Mouse (Mus musculus) heart, postnatal 36 days (tissue): ENCODE measurements around the gene Lpxn. TPM values are rescaled to one million over a fixed set of nuclear protein-coding genes. Genes with fewer than 3 reads are reported as not detected.
A peak's percentile ranks its signal among the peaks of the same experiment; 100 is the strongest.

Experiments used
- DNase-seq, 2 experiments: peaks; one replicate each; pipeline ENCODE4 v3.0.0; 2021 to 2022
- intact Hi-C: fragments of 180-260 bp; cut with DNase I; formaldehyde crosslinking; loops from one replicate; pipeline ENCODE4 v1.15.1; 2025
- total RNA-seq, 2 experiments: library from RNA; stranded (reverse); gene quantifications; 2 replicates each; pipeline ENCODE4 v1.2.3; 2021

Lpxn gene
- total RNA-seq, 2 experiments from 2014 or later = 1.4 to 1.5 TPM

DNA sequence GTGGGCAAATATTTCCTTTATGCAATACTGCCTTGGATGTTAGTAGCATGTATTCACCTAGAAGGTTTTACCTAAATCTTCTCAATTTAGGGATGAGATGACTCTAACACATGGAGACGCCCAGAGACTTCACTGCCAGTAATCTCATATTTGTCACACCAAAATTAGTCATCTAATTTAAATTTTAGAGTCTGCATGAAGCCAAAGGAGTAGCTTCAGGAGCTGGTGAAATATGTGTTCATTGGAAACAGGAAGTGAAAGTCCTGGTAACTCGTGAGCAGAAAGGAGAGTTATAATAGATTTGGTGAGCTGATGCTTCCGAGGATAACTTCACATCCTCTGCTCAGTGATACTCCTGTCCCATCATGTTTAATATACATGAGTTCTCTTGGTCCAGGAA is 5.1 kb downstream of the Lpxn start:
- no peak for DNase-seq
- intact Hi-C loops = no loop called here

DNA sequence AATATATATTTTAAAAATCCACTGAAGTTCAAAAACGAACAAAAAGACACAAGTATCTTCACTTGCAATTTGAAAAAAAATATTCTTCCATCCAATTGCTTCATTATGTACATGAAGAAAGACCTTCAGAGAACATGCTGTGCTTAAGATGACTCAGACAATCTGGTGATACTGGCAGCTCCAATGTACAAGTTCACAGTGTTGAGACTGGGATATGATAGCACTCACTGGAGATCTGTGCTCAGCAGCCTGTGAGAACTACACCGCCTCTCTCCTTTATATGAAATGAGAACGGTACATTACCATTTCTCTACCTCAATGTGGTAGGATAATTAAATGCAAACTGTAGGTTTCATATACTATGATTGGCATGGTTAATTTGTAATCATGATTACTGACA is 6.8 kb downstream of the Lpxn start:
- DNase-seq = no peak
- intact Hi-C loops = no loop called here

- intact Hi-C loops = no loop called here
- no peak for DNase-seq
Measured at GRCm38 (mm10) chr19:12804237-12804636, 8.2 kb downstream of the Lpxn start.

- intact Hi-C loops = no loop called here
- no peak for DNase-seq
Measured at GRCm38 (mm10) chr19:12805730-12806129, 9.7 kb downstream of the Lpxn start.

DNA sequence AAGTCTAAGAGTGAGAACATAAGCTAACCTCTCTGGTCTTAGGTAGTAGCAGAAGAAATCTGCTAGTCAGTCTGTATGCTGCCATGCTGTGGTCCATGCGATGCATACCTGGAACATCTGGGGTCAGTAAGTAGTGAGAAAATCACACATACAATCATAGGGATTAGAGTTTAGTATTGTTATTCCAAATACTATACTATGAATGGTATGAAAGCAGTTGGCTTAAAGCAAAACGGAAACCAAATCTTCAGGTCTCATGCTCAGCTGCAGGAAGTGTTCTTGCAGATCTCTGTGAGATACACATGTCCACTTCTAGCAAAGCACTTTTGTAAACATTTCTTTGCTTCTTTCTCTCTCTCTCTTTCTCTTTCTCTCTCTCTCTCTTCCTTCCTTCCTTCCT is 10.2 kb downstream of the Lpxn start:
- intact Hi-C loops = no loop called here
- no peak for DNase-seq

DNA sequence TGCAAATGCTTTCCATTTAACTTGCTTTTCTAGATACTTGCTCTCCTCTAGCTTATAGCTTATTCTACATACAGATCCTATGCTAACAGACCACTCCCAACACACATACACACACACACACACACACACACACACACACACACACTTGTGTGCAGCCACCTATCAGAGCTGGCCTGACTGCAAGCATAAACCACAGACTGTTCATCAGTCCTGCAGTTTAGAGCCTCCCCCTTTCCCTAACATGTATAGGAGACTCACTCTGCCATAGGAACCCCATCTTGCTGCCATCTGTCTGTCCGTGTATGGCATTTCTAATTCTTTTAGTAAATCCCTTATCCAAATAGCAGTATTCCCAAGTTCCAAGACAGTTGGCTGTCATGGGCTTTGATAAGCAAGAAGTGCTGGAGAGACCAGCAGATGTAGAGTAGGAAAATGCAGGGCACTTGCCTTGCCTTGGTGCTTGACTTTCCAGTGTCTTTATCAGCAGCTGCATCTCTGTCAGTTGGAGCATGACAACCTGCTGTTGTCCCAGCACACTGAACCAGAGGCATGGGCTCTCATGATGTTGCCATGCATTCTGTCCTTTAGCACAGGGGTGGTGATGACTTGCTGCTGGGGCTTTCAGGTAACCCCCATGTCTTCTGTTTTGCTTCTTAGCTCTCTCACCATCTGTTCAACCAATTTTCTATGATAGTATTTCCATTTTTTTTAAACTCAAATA is 16.8 kb downstream of the Lpxn start:
- DNase-seq = no peak
- intact Hi-C loops = no loop called here

DNA sequence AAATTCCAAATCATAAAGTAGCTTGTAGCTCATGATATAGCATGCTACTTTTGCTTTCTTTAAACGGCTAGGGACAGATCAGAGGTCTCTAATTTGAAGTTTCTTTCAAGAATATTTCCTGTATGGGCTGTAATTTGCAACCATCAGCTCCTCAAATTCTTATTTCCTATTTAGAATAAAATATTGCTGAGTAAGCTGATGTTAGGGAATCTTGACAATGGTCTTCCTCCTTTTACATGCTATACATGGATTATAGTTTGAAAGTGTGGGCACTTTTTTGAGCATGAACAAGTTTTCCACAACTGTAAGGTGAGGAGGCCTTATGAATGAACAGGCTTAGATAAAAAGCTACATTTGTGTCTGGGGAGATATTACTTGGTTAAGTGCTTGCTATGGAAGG is 17.9 kb downstream of the Lpxn start:
- intact Hi-C loops = no loop called here
- DNase-seq = no peak

DNA sequence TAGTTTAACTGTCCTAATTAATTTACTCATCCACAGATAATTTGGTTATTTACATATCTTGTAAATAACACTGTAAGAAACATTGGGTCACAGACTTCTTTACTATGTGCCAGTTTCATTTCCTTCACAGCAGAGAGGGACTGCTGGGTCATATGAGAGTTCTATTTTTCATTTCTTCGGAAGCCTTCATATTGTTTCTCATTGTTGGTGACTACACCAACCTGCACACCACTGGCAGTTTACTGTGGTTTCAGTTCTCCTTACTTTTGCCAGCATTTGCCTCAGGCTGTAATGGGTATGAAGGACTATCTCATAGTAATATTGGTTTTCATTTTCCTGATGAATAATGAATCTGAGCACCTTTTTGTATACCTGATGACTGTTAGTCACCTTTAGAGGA is 22.5 kb downstream of the Lpxn start:
- intact Hi-C loops = loop anchor here (2.0 kb wide), 1 partner anchor 226 kb away; no protein-coding TSS in a partner anchor

DNA sequence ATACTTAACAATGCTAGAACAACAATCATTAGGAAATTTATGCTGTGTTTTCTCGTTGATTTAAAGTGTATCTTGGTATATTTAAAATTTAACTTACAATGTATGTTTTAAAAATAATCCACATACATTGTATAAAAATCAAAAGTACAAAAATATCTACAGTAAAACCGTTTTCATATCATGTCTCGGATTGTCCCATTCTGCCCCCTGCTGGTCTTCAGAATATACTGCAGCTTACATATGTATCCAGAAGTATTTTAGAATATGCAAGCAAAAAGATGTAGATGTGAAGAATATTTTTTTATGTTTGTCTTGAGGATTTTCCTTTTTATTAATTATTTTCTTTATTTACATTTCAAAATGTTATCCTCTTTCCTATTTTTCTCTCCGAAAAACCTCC is 24.4 kb downstream of the Lpxn start:
- intact Hi-C loops = loop anchor here (5.0 kb wide), 2 partner anchors 98 to 303 kb away; no protein-coding TSS in a partner anchor
- no peak for DNase-seq

More for the DNA sequence above, 22.5 kb downstream of the Lpxn start:
- no peak for DNase-seq

GRCm38 (mm10) chr19:12824549-12824948 is 28.6 kb downstream of the Lpxn start:
- intact Hi-C loops = loop anchor here (5.0 kb wide), 2 partner anchors 102 to 307 kb away; no protein-coding TSS in a partner anchor
- no peak for DNase-seq

DNA sequence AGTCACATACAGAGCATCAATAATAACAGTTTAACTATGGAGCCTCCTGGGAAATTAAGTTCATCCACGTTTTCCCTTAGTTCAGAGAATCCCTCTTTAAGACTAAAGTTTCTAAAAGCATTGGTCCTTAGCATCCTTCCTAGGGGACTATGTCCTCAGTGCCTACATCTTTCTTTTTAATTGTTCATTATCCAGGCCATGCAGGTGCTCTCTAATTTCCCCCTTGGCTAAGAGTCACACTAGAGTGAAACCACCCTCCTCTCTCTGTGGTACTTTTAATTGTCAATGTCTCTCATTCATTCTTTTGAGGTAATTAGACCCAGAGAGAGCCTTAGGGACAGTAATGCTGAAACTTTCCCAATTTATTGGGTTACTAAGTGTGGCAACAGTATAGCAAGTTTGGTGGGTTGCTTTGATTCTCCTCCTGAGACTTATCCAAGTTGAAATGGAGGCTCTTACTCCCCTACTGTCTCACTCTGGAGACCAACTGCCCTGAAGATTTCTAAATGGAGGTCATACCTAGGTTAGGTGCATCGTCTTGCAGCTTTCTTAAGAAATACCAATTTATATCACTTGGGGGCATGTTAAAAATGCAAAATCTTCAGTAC is 34.9 kb downstream of the Lpxn start:
- intact Hi-C loops = no loop called here
- DNase-seq = no peak

GRCm38 (mm10) chr19:12831559-12831958 is 35.6 kb downstream of the Lpxn start:
- intact Hi-C loops = no loop called here
- DNase-seq = no peak

- intact Hi-C loops = no loop called here
- DNase-seq = peak in 1 of 2 experiments; percentile 6
Measured at GRCm38 (mm10) chr19:12833625-12834024, 37.6 kb downstream of the Lpxn start.

DNA sequence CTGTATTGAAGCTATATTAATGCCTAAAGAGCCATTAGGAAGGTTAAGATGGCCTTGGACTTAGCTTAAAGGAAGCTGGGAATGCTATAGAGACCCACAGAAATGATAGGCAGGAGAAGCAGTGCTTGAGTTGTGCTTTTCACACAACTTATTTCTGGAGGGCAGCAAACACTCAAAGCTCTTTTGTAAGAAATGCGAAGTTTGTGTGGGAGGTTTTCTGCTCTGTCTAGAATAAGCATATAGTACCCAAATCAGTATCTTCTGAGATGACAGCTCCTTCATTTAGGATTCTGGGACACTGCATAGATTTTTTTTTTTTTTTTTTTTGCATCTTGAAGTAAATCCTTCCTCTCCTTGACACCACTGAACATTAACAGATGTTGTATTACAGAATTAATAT is 42.5 kb downstream of the Lpxn start:
- intact Hi-C loops = no loop called here
- DNase-seq = no peak

- intact Hi-C loops = no loop called here
Measured at GRCm38 (mm10) chr19:12846382-12846781, 50.4 kb downstream of the Lpxn start, which contains the start of gene Gm5244. TSS of gene Gm5244 (plus strand) at chr19:12846682.

GRCm38 (mm10) chr19:12856983-12857382 is 61.0 kb downstream of the Lpxn start, which contains the start of gene Olfr1444:
TSS of gene Olfr1444 (plus strand) at chr19:12857283.
- intact Hi-C loops = no loop called here
- DNase-seq = no peak

More at GRCm38 (mm10) chr19:12846382-12846781, 50.4 kb downstream of the Lpxn start, which contains the start of gene Gm5244:
- DNase-seq = no peak

Other genes starting within 250 kb of the Lpxn start
- gene Gm4952, start 196.2 kb upstream of the Lpxn start, total RNA-seq = not detected
- not detected for gene Glyat, start 162.9 kb upstream of the Lpxn start, total RNA-seq
- not detected for gene Olfr1442, start 125.8 kb upstream of the Lpxn start, total RNA-seq
- not detected for gene Olfr1443, start 118.1 kb upstream of the Lpxn start, total RNA-seq
- not detected for gene Keg1, start 100.4 kb upstream of the Lpxn start, total RNA-seq
- gene Cntf, start 30.6 kb upstream of the Lpxn start, total RNA-seq = 1 to 10 TPM; 1.6 TPM
- 10 to 100 TPM; 78.7 to 80.7 TPM for gene Zfp91, start 67 bp upstream of the Lpxn start, total RNA-seq
- gene Gm5244, start 50.5 kb downstream of the Lpxn start, total RNA-seq = not detected
- gene Olfr1444, start 61.1 kb downstream of the Lpxn start, total RNA-seq = not detected
- not detected for gene Olfr1445, start 87.7 kb downstream of the Lpxn start, total RNA-seq
- gene Olfr1446, start 97.3 kb downstream of the Lpxn start, total RNA-seq = not detected
- gene Olfr1447, start 107.5 kb downstream of the Lpxn start, total RNA-seq = not detected
- gene Olfr1448, start 128.2 kb downstream of the Lpxn start, total RNA-seq = not detected
- gene Olfr1449, start 134.6 kb downstream of the Lpxn start, total RNA-seq = not detected
- not detected for gene Olfr1450, start 154.1 kb downstream of the Lpxn start, total RNA-seq
- not detected for gene Olfr1451, start 198.8 kb downstream of the Lpxn start, total RNA-seq
- not detected for gene Olfr1453, start 232.1 kb downstream of the Lpxn start, total RNA-seq